Mouse (Mus musculus) T-cell, adult 66 days (primary cell): Measurements from ENCODE around the gene Olfr801. TPM values are rescaled to one million over a fixed set of nuclear protein-coding genes. Genes with fewer than 3 reads are reported as not detected.

Source experiments
- total RNA-seq, 2 experiments: library from RNA; stranded (reverse); gene quantifications; 3 replicates in 1 of 2; 4 replicates in 1 of 2; pipeline ENCODE4 v1.2.4; 2023

Gene Olfr801
- total RNA-seq: not detected

GRCm38 (mm10) chr10:129673765-129674164 is at the start of gene Olfr801:
Olfr801 (minus strand) TSS chr10:129673865.

GRCm38 (mm10) chr10:129702910-129703309 is 29.2 kb upstream of the Olfr801 start, which contains the start of gene Olfr804:
Olfr804 (plus strand) TSS chr10:129703210.

GRCm38 (mm10) chr10:129694186-129694585 is 20.5 kb upstream of the Olfr801 start, which contains the start of gene Olfr803:
Olfr803 (minus strand) TSS chr10:129694286.

DNA sequence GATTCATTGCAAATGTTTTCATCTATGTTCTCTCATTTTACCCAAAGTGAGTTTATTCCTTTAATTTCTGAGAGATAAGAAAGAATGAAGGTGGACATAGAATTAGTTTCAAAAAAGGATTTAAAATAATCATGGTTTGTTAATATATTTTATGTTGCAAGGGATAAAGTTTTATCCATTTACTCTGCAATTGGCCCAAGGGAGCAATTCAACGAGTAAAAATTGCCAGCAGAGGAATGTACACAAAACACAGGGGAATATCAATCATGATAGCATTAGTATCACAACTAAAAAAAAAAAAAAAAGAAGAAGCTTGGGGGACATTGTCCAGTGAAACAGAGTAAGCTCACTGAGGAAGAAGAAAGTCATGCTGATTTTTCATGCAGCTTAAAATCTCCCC is 14.4 kb upstream of the Olfr801 start, which contains the start of gene Olfr802:
Olfr802 (minus strand) TSS at position 101 of the 400 bp plus-strand sequence.

DNA sequence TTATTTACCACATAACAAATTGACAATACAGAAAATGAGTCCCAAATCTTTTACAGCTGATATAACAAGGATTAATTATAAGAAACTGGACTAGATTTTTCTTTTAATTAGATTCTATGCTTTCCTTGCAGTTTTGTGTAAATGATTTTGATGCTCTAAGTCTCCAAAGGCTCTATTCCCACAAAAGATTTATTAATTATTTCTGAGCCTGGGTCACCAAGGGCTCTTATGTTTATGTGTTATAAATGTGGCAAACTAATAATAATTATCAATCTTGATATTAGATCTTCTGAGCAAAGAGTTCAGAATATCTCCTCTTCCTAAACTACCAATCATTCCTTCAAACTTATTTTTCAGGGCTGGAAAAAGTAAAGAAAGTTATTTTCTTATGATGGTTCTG is 16.3 kb downstream of the Olfr801 start, which contains the start of gene Olfr800:
Olfr800 (plus strand) TSS at position 301 of the 400 bp plus-strand sequence.

DNA sequence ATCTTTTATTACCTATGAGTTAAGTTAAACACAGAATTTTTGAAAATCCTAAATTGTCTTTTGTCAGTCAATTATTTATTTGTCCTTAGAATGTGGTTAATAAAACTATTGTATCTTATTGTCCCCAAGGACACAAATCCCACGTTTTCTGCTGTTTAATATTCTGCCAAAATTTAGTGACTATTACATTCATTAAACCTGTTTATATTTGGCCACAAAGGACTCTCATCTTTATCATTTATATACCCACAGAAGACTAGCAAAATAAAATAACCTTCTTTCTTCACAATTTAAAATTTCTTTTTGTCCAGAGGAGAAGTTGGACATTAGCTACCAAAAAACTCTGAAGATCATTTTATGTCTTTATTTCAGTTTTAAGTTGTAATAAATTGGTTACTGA is 36.5 kb downstream of the Olfr801 start, which contains the start of gene Olfr799:
Olfr799 (plus strand) TSS at position 301 of the 400 bp plus-strand sequence.

DNA sequence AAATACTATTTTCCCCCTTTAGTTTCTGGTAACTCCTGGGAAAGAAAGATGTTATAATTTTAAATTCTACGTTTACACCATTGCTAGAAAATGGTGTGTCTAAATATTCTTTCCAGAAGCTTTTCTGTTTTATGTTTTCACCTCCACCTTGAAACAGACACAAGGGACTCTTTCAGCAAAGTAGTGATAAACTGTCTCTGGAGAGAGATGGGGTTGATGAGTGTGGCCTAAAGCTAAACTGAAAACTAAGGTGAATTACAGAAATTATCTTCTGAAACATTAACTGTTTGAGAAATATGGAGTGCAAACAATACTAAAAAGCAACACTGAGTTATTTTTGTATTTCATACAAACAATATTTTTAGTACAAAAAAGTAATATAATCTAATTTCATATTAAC is 45.8 kb downstream of the Olfr801 start, which contains the start of gene Olfr798:
Olfr798 (minus strand) TSS at position 101 of the 400 bp plus-strand sequence.

Other genes starting within 250 kb of the Olfr801 start
- gene Olfr786, start 246.6 kb downstream of the Olfr801 start, total RNA-seq: not detected
- gene Olfr787, start 212.0 kb downstream of the Olfr801 start, total RNA-seq: not detected
- not detected for gene Olfr788, start 202.9 kb downstream of the Olfr801 start, total RNA-seq
- not detected for gene Olfr789, start 189.1 kb downstream of the Olfr801 start, total RNA-seq
- not detected for gene Olfr790, start 175.4 kb downstream of the Olfr801 start, total RNA-seq
- not detected for gene Olfr791, start 152.1 kb downstream of the Olfr801 start, total RNA-seq
- not detected for gene Olfr792, start 134.7 kb downstream of the Olfr801 start, total RNA-seq
- gene Olfr794, start 106.2 kb downstream of the Olfr801 start, total RNA-seq: not detected
- gene Olfr796, start 61.3 kb downstream of the Olfr801 start, total RNA-seq: not detected
- gene Olfr798, start 45.9 kb downstream of the Olfr801 start, total RNA-seq: not detected
- gene Olfr799, start 36.4 kb downstream of the Olfr801 start, total RNA-seq: not detected
- gene Olfr800, start 16.2 kb downstream of the Olfr801 start, total RNA-seq: not detected
- gene Olfr802, start 14.3 kb upstream of the Olfr801 start, total RNA-seq: not detected
- not detected for gene Olfr803, start 20.4 kb upstream of the Olfr801 start, total RNA-seq
- not detected for gene Olfr804, start 29.3 kb upstream of the Olfr801 start, total RNA-seq
- gene Olfr805, start 55.5 kb upstream of the Olfr801 start, total RNA-seq: not detected
- not detected for gene Olfr806, start 68.1 kb upstream of the Olfr801 start, total RNA-seq
- gene Olfr807, start 83.9 kb upstream of the Olfr801 start, total RNA-seq: not detected
- gene Olfr808, start 91.6 kb upstream of the Olfr801 start, total RNA-seq: not detected
- gene Olfr809, start 100.8 kb upstream of the Olfr801 start, total RNA-seq: not detected
- not detected for gene Olfr810, start 121.1 kb upstream of the Olfr801 start, total RNA-seq
- gene Olfr811, start 130.5 kb upstream of the Olfr801 start, total RNA-seq: not detected
- not detected for gene Olfr812, start 172.2 kb upstream of the Olfr801 start, total RNA-seq
- not detected for gene Olfr813, start 181.5 kb upstream of the Olfr801 start, total RNA-seq
- not detected for gene Olfr814, start 206.0 kb upstream of the Olfr801 start, total RNA-seq
- not detected for gene Olfr815, start 232.0 kb upstream of the Olfr801 start, total RNA-seq
- gene Olfr816, start 241.7 kb upstream of the Olfr801 start, total RNA-seq: not detected